Mouse (Mus musculus): ENCODE data around the gene Tomm40l. TPM values are rescaled to one million over a fixed set of nuclear protein-coding genes. Genes with fewer than 3 reads are reported as not detected.

The Tomm40l gene
- 32.6 and 42.6 TPM in 2 replicates for polyA plus RNA-seq (2015; fragmentation: Nextera tagmentation; extraction: Ambion mirVana)

- H3K4me1 ChIP-seq (replicated peaks) = peaks cover 19% of the 10 kb centered on the region
- peaks cover 27% of the 10 kb centered on the region for H3K36me3 ChIP-seq
- no peaks in the 10 kb centered on the region for H3K9me3 ChIP-seq
- H3K27me3 ChIP-seq = no peaks in the 10 kb centered on the region
- peak within 1 kb of the TSS; percentile 63 for H3K27ac ChIP-seq (replicated peaks)
- peak within 1 kb of the TSS; percentile 76 for H3K9ac ChIP-seq
- ATAC-seq (ENCODE audit: low read depth) = peak; percentile 95
- H3K4me3 ChIP-seq = peak within 1 kb of the TSS; percentile 52
- WGBS = 2% methylated on average over 28 of the region's 28 CpGs
- peak within 1 kb of the TSS; percentile 82 for H3K4me2 ChIP-seq
These were observed at the start of gene Tomm40l for GRCm38 (mm10) chr1:171222238-171223155. TSS of gene Tomm40l (minus strand) at chr1:171222514.

- Histone ChIP-seq H3K4me1 (replicated peaks) (peaks cover 32% of the 10 kb centered on the region), H3K4me3 (no peak overlapping the region), H3K36me3 (peaks cover 55% of the 10 kb centered on the region), H3K27me3 (no peaks in the 10 kb centered on the region), H3K9ac (0 out of 2 replicates have a peak overlapping the region, but pooled peaks have one; percentile 88), H3K27ac (replicated peaks) (no peak overlapping the region), H3K9me3 (no peaks in the 10 kb centered on the region), H3K4me2 (peak overlapping the region; percentile 98)
- ATAC-seq (ENCODE audit: low read depth) = no peak
- WGBS = 94% methylated on average over 3 of the region's 3 CpGs
These were observed 49.8 kb upstream of the Tomm40l start for GRCm38 (mm10) chr1:171272086-171272485.

DNA sequence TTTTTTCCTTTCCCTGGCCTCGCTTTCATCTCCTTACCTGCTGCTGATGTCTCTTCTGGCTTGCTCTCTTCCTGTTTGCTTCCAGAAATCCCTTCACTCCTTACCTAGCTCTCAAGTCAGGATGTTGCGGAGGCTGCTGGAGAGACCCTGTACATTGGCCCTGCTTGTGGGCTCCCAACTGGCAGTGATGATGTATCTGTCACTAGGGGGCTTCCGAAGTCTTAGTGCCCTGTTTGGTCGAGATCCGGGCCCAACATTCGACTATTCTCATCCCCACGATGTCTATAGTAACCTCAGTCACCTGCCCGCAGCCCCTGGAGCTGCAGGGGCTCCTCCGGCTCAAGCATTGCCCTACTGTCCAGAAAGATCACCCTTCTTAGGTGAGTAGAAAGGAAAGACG lies 49.3 kb upstream of the Tomm40l start:
- WGBS = 77% methylated on average over 10 of the region's 10 CpGs
- peak overlapping the region; percentile 98 for H3K4me2 ChIP-seq
- H3K4me1 ChIP-seq (replicated peaks) = peaks cover 32% of the 10 kb centered on the region
- H3K9ac ChIP-seq = 0 out of 2 replicates have a peak overlapping the region, but pooled peaks have one; percentile 88
- no peaks in the 10 kb centered on the region for H3K9me3 ChIP-seq
- H3K27me3 ChIP-seq = no peaks in the 10 kb centered on the region
- no peak overlapping the region for H3K27ac ChIP-seq (replicated peaks)
- H3K4me3 ChIP-seq = peak overlapping the region; percentile 88; the same call in 1 of the 2 replicates
- H3K36me3 ChIP-seq = peaks cover 50% of the 10 kb centered on the region
- no peak for ATAC-seq (ENCODE audit: low read depth)

DNA sequence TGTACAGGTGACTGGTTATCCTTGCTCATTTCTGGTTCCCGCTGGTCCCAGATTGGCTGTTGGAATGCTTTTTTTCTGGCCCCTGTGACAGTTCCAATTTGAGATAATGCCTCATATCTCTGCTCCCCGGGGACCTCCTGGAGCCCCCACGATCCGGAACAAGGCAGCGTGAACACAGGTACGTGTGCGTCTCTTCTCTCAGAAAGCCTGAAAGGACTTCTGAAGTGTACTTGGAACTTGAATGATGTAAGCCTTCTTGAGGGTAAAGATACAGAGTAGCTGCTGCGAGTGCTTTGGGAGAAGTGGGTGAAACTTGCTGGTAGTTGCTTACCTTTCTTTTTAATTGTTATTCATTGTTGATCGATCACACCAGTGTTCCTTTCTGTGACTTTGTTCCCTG lies 48.9 kb upstream of the Tomm40l start:
- Histone ChIP-seq H3K4me3 (peak overlapping the region; percentile 88), H3K27me3 (no peaks in the 10 kb centered on the region), H3K27ac (replicated peaks) (no peak overlapping the region), H3K4me1 (replicated peaks) (peaks cover 28% of the 10 kb centered on the region), H3K9ac (peak overlapping the region; percentile 88), H3K36me3 (peaks cover 46% of the 10 kb centered on the region), H3K4me2 (peak overlapping the region; percentile 98), H3K9me3 (no peaks in the 10 kb centered on the region)
- WGBS = 56% methylated on average over 9 of the region's 9 CpGs
- ATAC-seq (ENCODE audit: low read depth) = no peak

DNA sequence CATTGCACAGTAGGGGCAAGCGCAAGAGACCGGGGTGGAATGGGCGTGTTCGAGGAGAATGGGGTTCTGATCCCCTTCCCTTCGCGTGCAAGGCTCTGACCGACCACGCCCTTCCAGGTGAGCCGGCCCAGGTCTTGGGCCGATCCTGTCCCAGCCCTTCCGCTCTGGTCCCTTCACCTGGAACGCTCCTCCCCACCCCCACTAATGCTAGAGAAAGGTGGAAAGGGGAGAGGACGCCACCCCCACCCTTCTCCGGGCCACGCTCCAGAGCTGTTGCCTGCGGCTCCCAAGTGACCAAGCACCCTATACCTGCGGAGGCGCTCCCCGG lies 48.2 kb upstream of the Tomm40l start:
- Histone ChIP-seq H3K36me3 (peaks cover 40% of the 10 kb centered on the region), H3K4me2 (peak overlapping the region; percentile 98), H3K4me1 (replicated peaks) (peaks cover 26% of the 10 kb centered on the region), H3K9me3 (no peaks in the 10 kb centered on the region), H3K27ac (replicated peaks) (no peak overlapping the region), H3K9ac (peak overlapping the region; percentile 88), H3K4me3 (peak overlapping the region; percentile 88), H3K27me3 (no peaks in the 10 kb centered on the region)
- under 1% methylated on average over 19 of the region's 19 CpGs for WGBS
- ATAC-seq (ENCODE audit: low read depth) = peak; percentile 74

DNA sequence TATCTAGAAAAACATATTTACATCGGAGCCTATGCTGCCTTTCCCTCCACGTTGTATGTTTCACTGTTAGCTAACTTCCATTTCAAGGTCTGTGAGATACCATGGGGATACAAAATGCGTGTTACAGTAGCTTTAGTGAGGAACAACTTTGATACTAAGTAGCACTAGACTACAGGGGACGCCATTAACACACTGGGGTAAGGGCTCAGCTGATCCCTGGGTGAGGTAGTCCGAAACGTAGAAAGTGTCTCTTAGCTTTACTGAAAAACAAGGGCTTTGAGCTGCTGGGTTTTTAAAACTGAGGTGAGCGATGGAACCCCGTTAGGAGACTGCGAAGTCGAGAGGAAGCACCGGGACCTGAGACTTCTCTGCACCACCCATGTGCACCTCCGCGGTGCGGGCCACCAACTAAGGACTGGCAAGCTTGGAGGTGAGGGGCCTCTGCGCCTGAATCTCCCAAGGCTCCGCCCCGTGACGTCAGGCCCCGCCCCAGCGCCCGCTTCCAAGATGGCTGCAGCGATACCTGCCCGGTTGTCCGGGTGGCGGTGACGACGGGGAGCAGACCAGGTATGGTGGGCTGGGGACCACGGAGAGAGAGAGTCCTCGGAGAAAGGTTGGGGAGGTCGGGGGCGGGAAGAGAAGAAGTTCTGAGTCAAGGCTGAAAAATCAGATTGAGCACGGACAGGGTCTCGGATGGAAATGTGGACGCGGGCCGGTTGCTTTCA lies 47.7 kb upstream of the Tomm40l start, which contains the start of gene B4galt3:
Gene B4galt3, plus strand, starts transcription at position 481 of the 725 bp plus-strand sequence.
- H3K4me3 ChIP-seq = peak within 1 kb of the TSS; percentile 88
- peaks cover 34% of the 10 kb centered on the region for H3K36me3 ChIP-seq
- no peaks in the 10 kb centered on the region for H3K27me3 ChIP-seq
- H3K27ac ChIP-seq (replicated peaks) = peak within 1 kb of the TSS; percentile 64
- WGBS = 3% methylated on average over 36 of the region's 36 CpGs
- H3K4me1 ChIP-seq (replicated peaks) = peaks cover 26% of the 10 kb centered on the region
- peak within 1 kb of the TSS; percentile 98 for H3K4me2 ChIP-seq
- H3K9ac ChIP-seq = peak within 1 kb of the TSS; percentile 88
- peak; percentile 93 for ATAC-seq (ENCODE audit: low read depth)
- no peaks in the 10 kb centered on the region for H3K9me3 ChIP-seq

GRCm38 (mm10) chr1:171268341-171268740 lies 46.0 kb upstream of the Tomm40l start:
- no peak for ATAC-seq (ENCODE audit: low read depth)
- H3K36me3 ChIP-seq = peaks cover 18% of the 10 kb centered on the region
- H3K4me2 ChIP-seq = no peak overlapping the region
- no peaks in the 10 kb centered on the region for H3K27me3 ChIP-seq
- H3K9ac ChIP-seq = no peak overlapping the region
- no peak overlapping the region for H3K4me3 ChIP-seq
- 64% methylated on average over 1 of the region's 1 CpGs for WGBS
- H3K4me1 ChIP-seq (replicated peaks) = peaks cover 26% of the 10 kb centered on the region
- no peaks in the 10 kb centered on the region for H3K9me3 ChIP-seq
- no peak overlapping the region for H3K27ac ChIP-seq (replicated peaks)

DNA sequence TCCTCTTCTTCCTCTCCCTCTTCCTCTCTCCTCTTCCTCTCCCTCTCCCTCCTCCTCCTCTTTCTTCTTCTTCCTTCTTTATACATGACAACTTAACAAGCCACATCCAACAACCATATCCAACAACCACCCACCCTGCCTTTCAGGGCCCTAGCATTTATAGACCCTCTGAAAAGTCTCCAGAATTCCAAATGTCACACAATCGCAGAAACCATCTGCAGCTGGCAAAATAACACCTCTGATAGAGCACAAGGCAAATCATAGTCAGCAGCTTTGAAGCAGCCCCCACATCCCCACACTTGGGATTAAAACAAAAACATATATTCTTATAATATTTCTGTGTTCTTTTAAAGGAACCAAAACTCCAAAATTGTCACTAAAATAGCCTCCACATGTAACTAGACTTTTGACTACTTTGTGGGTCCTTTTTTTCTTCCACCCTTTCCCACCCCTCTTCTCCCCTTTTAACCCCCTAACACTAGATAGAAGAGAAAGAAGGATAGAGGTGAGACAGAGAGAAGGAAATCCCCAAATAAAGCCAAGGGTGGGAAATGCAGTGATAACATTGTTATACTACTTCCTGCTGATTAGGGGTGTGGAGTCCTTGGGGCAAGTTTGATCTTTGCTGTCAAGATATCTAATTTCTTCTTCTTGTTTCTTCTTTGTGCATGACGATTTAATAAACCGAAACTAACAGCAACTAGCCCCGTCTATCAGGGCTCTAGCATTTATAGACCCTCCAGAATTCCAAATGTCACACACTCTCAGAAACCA lies 43.8 kb upstream of the Tomm40l start:
- Histone ChIP-seq H3K27ac (replicated peaks) (no peak overlapping the region), H3K4me2 (no peak overlapping the region), H3K36me3 (no peaks in the 10 kb centered on the region), H3K4me1 (replicated peaks) (peaks cover 22% of the 10 kb centered on the region), H3K27me3 (no peaks in the 10 kb centered on the region), H3K9me3 (no peaks in the 10 kb centered on the region), H3K4me3 (no peak overlapping the region), H3K9ac (no peak overlapping the region)
- 77% methylated on average over 4 of the region's 4 CpGs for WGBS
- ATAC-seq (ENCODE audit: low read depth) = no peak

GRCm38 (mm10) chr1:171263666-171264461 lies 41.5 kb upstream of the Tomm40l start:
- 87% methylated on average over 3 of the region's 3 CpGs for WGBS
- Histone ChIP-seq H3K4me1 (replicated peaks) (peaks cover 9% of the 10 kb centered on the region), H3K27me3 (no peaks in the 10 kb centered on the region), H3K27ac (replicated peaks) (peak overlapping the region; percentile 87), H3K9ac (no peak overlapping the region), H3K36me3 (no peaks in the 10 kb centered on the region), H3K4me3 (no peak overlapping the region), H3K4me2 (peak overlapping the region; percentile 56), H3K9me3 (no peaks in the 10 kb centered on the region)
- peak; percentile 2; the same call in 1 of the 2 replicates for ATAC-seq (ENCODE audit: low read depth)

DNA sequence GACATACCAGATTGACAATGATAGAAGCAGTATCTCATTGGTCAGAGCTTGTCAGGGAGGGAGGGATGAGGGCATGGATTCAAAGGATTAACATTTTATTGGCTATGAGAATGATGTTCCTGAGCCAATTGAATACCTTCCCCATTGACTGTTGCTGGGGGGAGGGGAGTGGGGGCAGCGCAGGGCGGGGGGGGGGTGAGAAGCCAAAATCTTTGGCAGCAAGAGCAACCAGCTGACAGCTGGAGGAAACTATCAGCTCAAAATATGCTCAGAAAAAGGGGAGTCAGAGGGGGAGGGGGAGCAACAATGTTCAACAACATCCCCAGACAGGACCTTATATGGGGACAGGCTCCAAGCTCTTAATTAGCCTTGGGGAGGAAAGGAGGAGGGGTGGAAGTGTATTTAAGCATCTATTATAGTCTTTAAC lies 40.9 kb upstream of the Tomm40l start:
- Histone ChIP-seq H3K4me1 (replicated peaks) (peaks cover 9% of the 10 kb centered on the region), H3K9me3 (no peaks in the 10 kb centered on the region), H3K27ac (replicated peaks) (peak overlapping the region; percentile 87), H3K4me3 (peak overlapping the region; percentile 28), H3K36me3 (no peaks in the 10 kb centered on the region), H3K4me2 (peak overlapping the region; percentile 56), H3K9ac (no peak overlapping the region), H3K27me3 (no peaks in the 10 kb centered on the region)
- 0% methylated on average over 2 of the region's 2 CpGs for WGBS
- ATAC-seq (ENCODE audit: low read depth) = peak; percentile 93

DNA sequence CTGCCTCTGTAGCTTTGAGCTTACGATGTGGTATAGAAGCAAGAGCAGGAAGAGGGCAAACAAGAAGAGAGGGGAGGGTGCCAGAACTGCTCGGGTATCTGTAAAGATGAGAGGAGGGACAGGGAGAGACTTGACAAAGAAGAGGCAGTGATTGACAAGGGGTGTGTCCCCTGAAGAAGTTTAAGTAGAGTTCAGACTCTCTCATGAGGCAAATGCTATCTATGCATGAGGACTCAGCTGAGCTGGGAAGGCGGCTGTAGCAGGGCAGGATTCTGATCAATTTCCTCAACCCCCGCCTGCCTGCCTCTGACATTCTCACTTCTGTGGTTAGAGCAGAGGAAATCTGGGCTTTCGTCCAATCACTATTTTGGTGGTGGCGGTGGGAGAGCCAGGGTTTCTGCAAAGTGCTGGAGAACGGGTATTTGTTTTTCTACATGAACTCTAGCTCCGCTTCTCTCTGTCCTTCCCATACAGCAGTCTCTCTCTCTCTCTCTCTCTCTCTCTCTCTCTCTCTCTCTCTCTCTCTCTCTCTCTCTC lies 40.3 kb upstream of the Tomm40l start:
- Histone ChIP-seq H3K4me2 (peak overlapping the region; percentile 56), H3K36me3 (no peaks in the 10 kb centered on the region), H3K4me3 (peak overlapping the region; percentile 28), H3K9ac (peak overlapping the region; percentile 62), H3K4me1 (replicated peaks) (peaks cover 9% of the 10 kb centered on the region), H3K27ac (replicated peaks) (peak overlapping the region; percentile 87), H3K9me3 (no peaks in the 10 kb centered on the region), H3K27me3 (no peaks in the 10 kb centered on the region)
- WGBS = 4% methylated on average over 8 of the region's 8 CpGs
- ATAC-seq (ENCODE audit: low read depth) = peak; percentile 64
